Mouse (Mus musculus) forebrain, embryonic 12.5 days (tissue): ENCODE results near the gene Fxn. TPM values are rescaled to one million over a fixed set of nuclear protein-coding genes. Genes with fewer than 3 reads are reported as not detected.
A peak's percentile ranks its signal among the peaks of the same experiment; 100 is the strongest.

Source experiments
- ATAC-seq: fragments of 200-750 bp; cut with Nextera tagmentation; 2 replicates; pipeline ENCODE4 v1.8.0; 2017; ENCODE audit warnings: moderate TSS enrichment; ENCODE audit not compliant: low FRiP score
- H3K27ac ChIP-seq: fragments of 300-500 bp; sonication (generic); 2 replicates; pipeline ENCODE4 v1.5.1; 2016; ENCODE audit warnings: mild to moderate bottlenecking
- H3K27me3 ChIP-seq: fragments of 300-500 bp; sonication (generic); 2 replicates; pipeline ENCODE4 v1.6.1; 2016; ENCODE audit warnings: mild to moderate bottlenecking
- H3K36me3 ChIP-seq: fragments of 300-500 bp; sonication (generic); replicated peaks from 2 replicates; pipeline ENCODE4 v1.6.1; 2016; ENCODE audit warnings: mild to moderate bottlenecking
- H3K4me1 ChIP-seq: fragments of 300-500 bp; sonication (generic); 2 replicates; pipeline ENCODE4 v1.6.1; 2016
- H3K4me2 ChIP-seq: fragments of 300-500 bp; sonication (generic); 2 replicates; pipeline ENCODE4 v1.6.1; 2016; ENCODE audit warnings: mild to moderate bottlenecking, moderate library complexity
- H3K4me3 ChIP-seq: fragments of 300-500 bp; sonication (generic); replicated peaks from 2 replicates; pipeline ENCODE4 v1.5.1; 2016; ENCODE audit warnings: mild to moderate bottlenecking
- H3K9ac ChIP-seq: fragments of 300-500 bp; sonication (generic); 2 replicates; pipeline ENCODE4 v1.6.1; 2016; ENCODE audit warnings: mild to moderate bottlenecking
- H3K9me3 ChIP-seq: fragments of 300-500 bp; sonication (generic); 2 replicates; pipeline ENCODE4 v1.6.1; 2016
- WGBS: fragments of 180-500 bp; shearing (Covaris S2); methylation state at CpG from one replicate; pipeline ENCODE4 v1.1.7; 2016; 5-methylcytosine and 5-hydroxymethylcytosine counted together
- polyA plus RNA-seq: library from polyadenylated mRNA; unstranded; fragments of >200 nt; fragmentation: Nextera tagmentation; extraction: Ambion mirVana; gene quantifications from 2 replicates; pipeline ENCODE4 v1.2.1, GENCODE M21; 2016

Gene Fxn
- 52.2 and 57.2 TPM in 2 replicates for polyA plus RNA-seq

- Histone ChIP-seq H3K4me2 (peak within 1 kb of the TSS; percentile 81), H3K27me3 (no peaks in the 10 kb centered on the region), H3K9ac (peak within 1 kb of the TSS; percentile 68), H3K4me1 (peaks cover 11% of the 10 kb centered on the region), H3K4me3 (peak within 1 kb of the TSS; percentile 63), H3K27ac (peak within 1 kb of the TSS; percentile 89), H3K9me3 (no peaks in the 10 kb centered on the region), H3K36me3 (peaks cover 8% of the 10 kb centered on the region; the same call in 1 of the 2 replicates)
- peak; percentile 96 for ATAC-seq
- under 1% methylated on average over 14 of the region's 22 CpGs for WGBS
These were observed at the start of gene Fxn for GRCm38 (mm10) chr19:24280601-24281228. Fxn (minus strand) TSS chr19:24280605.

- no peaks in the 10 kb centered on the region for H3K9me3 ChIP-seq
- H3K27ac ChIP-seq, result no peak overlapping the region
- H3K4me3 ChIP-seq, result no peak overlapping the region
- H3K27me3 ChIP-seq, result no peaks in the 10 kb centered on the region; the same call in 1 of the 2 replicates
- H3K9ac ChIP-seq, result no peak overlapping the region
- no peak for ATAC-seq
- H3K4me1 ChIP-seq, result peaks cover 24% of the 10 kb centered on the region
- H3K4me2 ChIP-seq, result no peak overlapping the region
- 75% methylated on average over 2 of the region's 2 CpGs for WGBS
- no peaks in the 10 kb centered on the region for H3K36me3 ChIP-seq
These were observed 47.5 kb upstream of the Fxn start for GRCm38 (mm10) chr19:24327921-24328320.

GRCm38 (mm10) chr19:24326969-24327368 is 46.6 kb upstream of the Fxn start:
- H3K4me3 ChIP-seq, result no peak overlapping the region
- no peaks in the 10 kb centered on the region; the same call in 1 of the 2 replicates for H3K27me3 ChIP-seq
- ATAC-seq, result peak; percentile 49; the same call in 1 of the 2 replicates
- H3K9ac ChIP-seq, result no peak overlapping the region
- peaks cover 23% of the 10 kb centered on the region for H3K4me1 ChIP-seq
- no peak overlapping the region for H3K4me2 ChIP-seq
- H3K27ac ChIP-seq, result peak overlapping the region; percentile 50; the same call in 1 of the 2 replicates
- 17% methylated on average over 1 of the region's 1 CpGs for WGBS
- no peaks in the 10 kb centered on the region for H3K36me3 ChIP-seq
- H3K9me3 ChIP-seq, result no peaks in the 10 kb centered on the region

GRCm38 (mm10) chr19:24325692-24326091 is 45.3 kb upstream of the Fxn start:
- Histone ChIP-seq H3K9ac (no peak overlapping the region), H3K27ac (no peak overlapping the region), H3K4me3 (no peak overlapping the region), H3K9me3 (no peaks in the 10 kb centered on the region), H3K36me3 (no peaks in the 10 kb centered on the region), H3K4me1 (peaks cover 23% of the 10 kb centered on the region), H3K27me3 (no peaks in the 10 kb centered on the region; the same call in 1 of the 2 replicates), H3K4me2 (no peak overlapping the region)
- 85% methylated on average over 6 of the region's 6 CpGs for WGBS
- ATAC-seq, result no peak

GRCm38 (mm10) chr19:24323841-24324613 is 43.6 kb upstream of the Fxn start:
- Histone ChIP-seq H3K4me1 (peaks cover 23% of the 10 kb centered on the region), H3K4me2 (no peak overlapping the region), H3K9me3 (no peaks in the 10 kb centered on the region), H3K27me3 (no peaks in the 10 kb centered on the region; the same call in 1 of the 2 replicates), H3K4me3 (no peak overlapping the region), H3K27ac (no peak overlapping the region), H3K9ac (no peak overlapping the region), H3K36me3 (no peaks in the 10 kb centered on the region)
- 37% methylated on average over 10 of the region's 10 CpGs for WGBS
- no peak for ATAC-seq

GRCm38 (mm10) chr19:24321900-24322311 is 41.5 kb upstream of the Fxn start:
- 91% methylated on average over 8 of the region's 8 CpGs for WGBS
- Histone ChIP-seq H3K4me1 (peaks cover 29% of the 10 kb centered on the region), H3K9ac (no peak overlapping the region), H3K4me3 (no peak overlapping the region), H3K27me3 (no peaks in the 10 kb centered on the region; the same call in 1 of the 2 replicates), H3K36me3 (no peaks in the 10 kb centered on the region), H3K4me2 (no peak overlapping the region), H3K9me3 (no peaks in the 10 kb centered on the region), H3K27ac (no peak overlapping the region)
- ATAC-seq, result no peak

- no peak overlapping the region for H3K27ac ChIP-seq
- H3K9me3 ChIP-seq, result no peaks in the 10 kb centered on the region
- H3K36me3 ChIP-seq, result no peaks in the 10 kb centered on the region
- no peaks in the 10 kb centered on the region; the same call in 1 of the 2 replicates for H3K27me3 ChIP-seq
- no peak overlapping the region for H3K4me2 ChIP-seq
- WGBS, result 89% methylated on average over 6 of the region's 6 CpGs
- peaks cover 29% of the 10 kb centered on the region for H3K4me1 ChIP-seq
- no peak overlapping the region for H3K4me3 ChIP-seq
- no peak overlapping the region for H3K9ac ChIP-seq
- no peak for ATAC-seq
These were observed 41.0 kb upstream of the Fxn start for GRCm38 (mm10) chr19:24321211-24321899.

GRCm38 (mm10) chr19:24318172-24318571 is 37.8 kb upstream of the Fxn start:
- no peak overlapping the region for H3K4me2 ChIP-seq
- H3K9me3 ChIP-seq, result no peaks in the 10 kb centered on the region
- 0 out of 2 replicates have a peak, but pooled peaks cover 3% of the 10 kb centered on the region for H3K27me3 ChIP-seq
- no peak overlapping the region for H3K9ac ChIP-seq
- 73% methylated on average over 10 of the region's 10 CpGs for whole genome bisulfite sequencing
- H3K27ac ChIP-seq, result peak overlapping the region; percentile 56; the same call in 1 of the 2 replicates
- H3K4me3 ChIP-seq, result no peak overlapping the region
- no peaks in the 10 kb centered on the region for H3K36me3 ChIP-seq
- peaks cover 32% of the 10 kb centered on the region for H3K4me1 ChIP-seq
- no peak for ATAC-seq

- H3K4me2 ChIP-seq, result no peak overlapping the region
- H3K9ac ChIP-seq, result no peak overlapping the region
- 91% methylated on average over 2 of the region's 2 CpGs for WGBS
- ATAC-seq, result no peak
- no peaks in the 10 kb centered on the region for H3K36me3 ChIP-seq
- 0 out of 2 replicates have a peak, but pooled peaks cover 3% of the 10 kb centered on the region for H3K27me3 ChIP-seq
- peaks cover 36% of the 10 kb centered on the region for H3K4me1 ChIP-seq
- H3K9me3 ChIP-seq, result no peaks in the 10 kb centered on the region
- H3K4me3 ChIP-seq, result no peak overlapping the region
- H3K27ac ChIP-seq, result peak overlapping the region; percentile 56
These were observed 37.3 kb upstream of the Fxn start for GRCm38 (mm10) chr19:24317731-24318130.

GRCm38 (mm10) chr19:24317038-24317591 is 36.7 kb upstream of the Fxn start:
- WGBS, result 27% methylated on average over 15 of the region's 15 CpGs
- 0 out of 2 replicates have a peak, but pooled peaks cover 3% of the 10 kb centered on the region for H3K27me3 ChIP-seq
- peaks cover 40% of the 10 kb centered on the region for H3K4me1 ChIP-seq
- peak; percentile 83 for ATAC-seq
- H3K27ac ChIP-seq, result peak overlapping the region; percentile 53; the same call in 1 of the 2 replicates
- H3K9me3 ChIP-seq, result no peaks in the 10 kb centered on the region
- H3K36me3 ChIP-seq, result no peaks in the 10 kb centered on the region
- no peak overlapping the region for H3K4me3 ChIP-seq
- no peak overlapping the region for H3K9ac ChIP-seq
- H3K4me2 ChIP-seq, result no peak overlapping the region

- H3K9ac ChIP-seq, result no peak overlapping the region
- H3K27ac ChIP-seq, result 0 out of 2 replicates have a peak overlapping the region, but pooled peaks have one; percentile 53
- H3K4me1 ChIP-seq, result peaks cover 44% of the 10 kb centered on the region
- H3K4me3 ChIP-seq, result no peak overlapping the region
- H3K27me3 ChIP-seq, result 0 out of 2 replicates have a peak, but pooled peaks cover 3% of the 10 kb centered on the region
- H3K36me3 ChIP-seq, result no peaks in the 10 kb centered on the region
- 63% methylated on average over 9 of the region's 9 CpGs for WGBS
- H3K4me2 ChIP-seq, result no peak overlapping the region
- no peaks in the 10 kb centered on the region for H3K9me3 ChIP-seq
- no peak for ATAC-seq
These were observed 35.8 kb upstream of the Fxn start for GRCm38 (mm10) chr19:24316060-24316725.
